Mouse (Mus musculus) cortical plate, adult 2 months (tissue): ENCODE data around the gene March2.

ENCODE experiments used
- CTCF ChIP-seq: fragments of 200-500 bp; IDR thresholded peaks from 2 replicates; pipeline ENCODE4 v1.5.1; 2011; ENCODE audit warnings: mild to moderate bottlenecking, control low read depth, low read length; ENCODE audit not compliant: insufficient read depth; ENCODE audit errors: extremely low read depth
- POLR2A ChIP-seq: fragments of 200-500 bp; IDR thresholded peaks from 2 replicates; pipeline ENCODE4 v1.6.1; 2011; ENCODE audit warnings: mild to moderate bottlenecking, low read length, control low read depth; ENCODE audit not compliant: insufficient read depth; ENCODE audit errors: extremely low read depth

- no peak for TF ChIP-seq CTCF
- no peak for TF ChIP-seq POLR2A
Measured at GRCm38 (mm10) chr17:33714779-33715178, 3.7 kb downstream of the March2 start.
